1 mouse cellular context compared by ENCODE assay signal in genomic region chr2:158681714-158682113, GRCm38 (mm10).
TF ChIP-seq lines count a peak whose summit lies in the region.

No protein-coding gene starts in this region.

TF ChIP-seq in CH12.LX, 34 proteins besides CTCF, POLR2A, EP300 and RAD21 (continued from another document):
- TF ChIP-seq HCFC1 (IDR thresholded peaks at IDR 0.05; ENCODE audit: low read depth, low read length) (no peak), ZKSCAN1 (IDR thresholded peaks at IDR 0.05; ENCODE audit: borderline replicate concordance, low read depth, low read length) (no peak), ZC3H11A (IDR thresholded peaks at IDR 0.05; ENCODE audit: low read depth, low read length) (no peak)
